Mouse (Mus musculus) cerebellum, adult 8-10 months (tissue): ENCODE data around the gene Nup93.
"Not testable (repeated sequence)": the region's sequence is repeated elsewhere in the genome, so short reads cannot be mapped to it uniquely, and the experiment has no call there.

ENCODE experiments used
- DNase-seq: peaks from one replicate; pipeline ENCODE4 v3.0.0; 2022

Gene Nup93

GRCm38 (mm10) chr8:94214252-94215173, at the start of gene Nup93:
Nup93 (plus strand) TSS chr8:94214564.
- DNase-seq, result peak; percentile 98

GRCm38 (mm10) chr8:94165772-94166171, 48.6 kb upstream of the Nup93 start:
- not testable (repeated sequence) for DNase-seq

DNA sequence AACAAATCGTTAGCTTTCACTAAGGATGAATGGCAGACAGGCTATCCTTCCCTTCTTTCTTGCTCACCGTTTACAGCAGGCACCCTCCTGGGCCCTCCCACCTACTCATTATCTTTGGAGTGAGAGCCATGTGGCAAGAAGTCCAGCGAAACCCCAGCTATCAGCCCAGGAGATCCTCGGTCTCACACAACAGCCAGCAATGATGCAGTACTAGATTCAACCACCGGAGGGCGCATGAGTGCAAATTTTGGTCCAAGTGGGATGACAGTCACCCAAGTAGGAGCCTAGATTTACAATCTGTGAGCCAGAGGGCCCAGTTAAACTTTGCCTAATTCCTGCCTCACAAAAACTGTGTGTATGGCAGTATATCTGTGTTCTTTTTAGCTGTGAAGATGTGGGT, 47.1 kb upstream of the Nup93 start:
- peak; percentile 93 for DNase-seq

DNA sequence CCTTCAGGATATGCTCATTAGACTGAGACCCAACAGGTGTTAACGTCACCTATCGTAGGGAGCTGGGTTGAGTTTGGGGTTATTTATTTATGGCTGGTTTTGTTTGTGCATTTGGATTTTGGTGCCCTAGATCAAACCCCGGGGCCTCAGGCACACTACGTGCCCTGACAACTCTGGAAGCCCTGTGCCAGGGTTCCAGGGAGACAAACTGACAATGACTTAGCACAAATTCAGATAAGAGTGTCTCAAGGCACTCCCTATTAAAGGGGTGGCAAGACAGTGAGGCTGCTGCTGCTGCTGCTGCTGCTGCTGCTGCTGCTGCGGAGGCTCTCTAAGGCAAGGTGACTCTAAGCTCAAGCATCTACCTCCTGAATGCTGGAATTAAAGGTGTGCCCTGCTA, 44.8 kb upstream of the Nup93 start:
- no peak for DNase-seq

GRCm38 (mm10) chr8:94171321-94171755, 43.0 kb upstream of the Nup93 start:
- no peak for DNase-seq

GRCm38 (mm10) chr8:94172075-94172808, 42.1 kb upstream of the Nup93 start, which contains the start of gene Mt2:
Mt2 (plus strand) TSS chr8:94172664.
- peak; percentile 35 for DNase-seq

DNA sequence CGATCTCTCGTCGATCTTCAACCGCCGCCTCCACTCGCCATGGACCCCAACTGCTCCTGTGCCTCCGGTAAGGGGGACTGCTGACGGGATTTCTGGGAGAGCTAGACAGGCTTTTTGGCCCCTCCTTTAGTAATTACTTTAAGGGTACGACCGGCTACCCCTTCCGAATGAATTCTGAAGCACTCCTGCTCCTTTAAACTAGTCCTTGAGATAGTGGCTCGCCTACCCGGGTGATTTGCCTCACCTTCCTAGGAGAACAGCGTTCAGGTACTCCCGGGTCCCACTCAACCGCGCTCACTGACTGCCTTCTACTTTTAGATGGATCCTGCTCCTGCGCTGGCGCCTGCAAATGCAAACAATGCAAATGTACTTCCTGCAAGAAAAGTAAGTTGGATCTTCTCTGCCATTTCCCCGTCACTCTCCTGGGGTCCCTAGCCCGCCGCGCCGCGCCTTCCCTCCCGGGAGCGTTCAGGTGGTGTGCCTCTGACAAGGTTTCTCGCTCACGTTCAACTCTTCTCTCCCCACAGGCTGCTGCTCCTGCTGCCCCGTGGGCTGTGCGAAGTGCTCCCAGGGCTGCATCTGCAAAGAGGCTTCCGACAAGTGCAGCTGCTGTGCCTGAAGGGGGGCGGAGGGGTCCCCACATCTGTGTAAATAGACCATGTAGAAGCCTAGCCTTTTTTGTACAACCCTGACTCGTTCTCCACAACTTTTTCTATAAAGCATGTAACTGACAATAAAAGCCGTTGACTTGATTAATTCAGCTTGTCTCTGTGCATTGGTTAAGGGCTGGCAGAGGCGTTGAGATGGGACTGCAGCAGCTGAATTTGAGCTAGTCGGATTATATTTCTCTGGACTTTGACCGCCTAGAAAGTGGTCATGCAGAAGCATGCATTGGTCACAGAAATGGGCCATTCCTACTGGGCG, 41.3 kb upstream of the Nup93 start:
- no peak for DNase-seq

DNA sequence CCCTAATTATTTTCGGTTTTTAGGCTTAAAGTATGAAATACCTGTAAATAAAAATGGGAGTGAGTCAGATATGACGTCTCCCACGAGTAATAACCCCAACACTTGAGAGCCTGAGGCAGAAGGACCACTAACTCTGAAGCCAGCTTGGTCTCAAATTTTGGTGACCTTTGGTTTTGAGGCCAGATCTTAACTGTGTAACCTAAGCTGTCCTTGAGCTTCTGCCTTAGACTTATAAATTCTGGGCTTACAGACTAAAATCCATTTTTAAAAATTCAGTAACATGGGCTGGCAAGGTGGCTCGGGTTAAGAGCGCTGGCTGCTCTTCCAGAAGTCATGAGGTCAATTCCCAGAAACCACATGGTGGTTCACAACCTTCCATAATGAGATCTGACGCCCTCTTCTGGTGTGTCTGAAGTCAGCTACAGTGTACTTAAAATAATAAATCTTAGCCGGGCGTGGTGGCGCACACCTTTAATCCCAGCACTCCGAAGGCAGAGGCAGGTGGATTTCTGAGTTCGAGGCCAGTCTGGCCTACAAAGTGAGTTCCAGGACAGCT, 40.4 kb upstream of the Nup93 start:
- no peak for DNase-seq

DNA sequence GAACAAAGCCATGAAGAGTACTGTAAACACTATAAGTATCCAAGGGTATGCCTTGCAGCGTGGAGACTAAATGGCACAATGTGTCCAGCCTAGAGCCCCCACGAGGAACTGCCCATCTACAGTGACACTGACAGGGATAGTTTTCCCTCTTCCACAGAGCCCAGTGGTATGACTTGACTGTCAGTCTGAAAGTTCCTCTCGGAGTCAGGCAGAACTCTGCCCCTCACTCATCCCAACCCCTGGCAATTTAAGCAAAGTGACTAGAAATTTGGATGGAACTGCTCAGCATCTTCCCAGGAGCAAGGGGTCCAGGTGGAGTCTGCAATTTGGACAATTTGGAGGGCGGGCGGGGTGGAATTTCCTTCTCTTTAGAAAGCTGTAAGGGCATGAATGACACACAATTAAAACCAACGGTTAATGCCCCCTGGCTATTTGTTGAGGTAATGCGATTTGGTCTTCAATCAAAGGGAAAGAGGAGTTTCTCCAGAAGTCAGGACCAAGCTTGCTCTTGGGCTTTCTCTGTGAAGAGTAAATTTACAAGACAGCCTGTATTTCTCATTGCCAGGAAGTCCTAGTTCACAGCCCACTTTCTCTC, 39.6 kb upstream of the Nup93 start:
- DNase-seq, result no peak

GRCm38 (mm10) chr8:94177716-94178390, 36.5 kb upstream of the Nup93 start:
- no peak for DNase-seq

DNA sequence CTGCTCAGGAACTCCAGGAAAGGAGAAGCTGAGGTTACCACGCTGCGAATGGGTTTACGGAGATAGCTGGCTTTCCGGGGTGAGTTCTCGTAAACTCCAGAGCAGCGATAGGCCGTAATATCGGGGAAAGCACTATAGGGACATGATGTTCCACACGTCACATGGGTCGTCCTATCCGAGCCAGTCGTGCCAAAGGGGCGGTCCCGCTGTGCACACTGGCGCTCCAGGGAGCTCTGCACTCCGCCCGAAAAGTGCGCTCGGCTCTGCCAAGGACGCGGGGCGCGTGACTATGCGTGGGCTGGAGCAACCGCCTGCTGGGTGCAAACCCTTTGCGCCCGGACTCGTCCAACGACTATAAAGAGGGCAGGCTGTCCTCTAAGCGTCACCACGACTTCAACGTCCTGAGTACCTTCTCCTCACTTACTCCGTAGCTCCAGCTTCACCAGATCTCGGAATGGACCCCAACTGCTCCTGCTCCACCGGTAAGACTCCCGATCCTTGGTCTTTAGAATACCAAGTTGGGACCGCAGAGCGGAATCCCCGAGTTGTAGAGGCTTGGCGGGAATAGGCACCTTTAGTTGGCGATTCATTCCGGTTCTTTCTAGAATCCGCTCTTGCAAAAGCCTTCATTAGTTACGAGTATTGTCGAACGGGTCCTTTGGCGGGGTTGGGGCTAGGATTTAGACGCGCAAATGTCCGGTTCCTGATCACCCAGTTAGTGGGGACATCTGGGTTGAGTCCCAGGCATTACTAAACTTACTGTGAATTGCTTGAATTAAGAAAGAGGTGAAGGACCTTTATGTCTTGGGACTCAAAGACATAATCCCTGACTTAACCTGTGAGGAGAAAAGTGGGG, 35.3 kb upstream of the Nup93 start, which contains the start of gene Mt1:
Gene Mt1, plus strand, starts transcription at position 226 of the 856 bp plus-strand sequence.
- DNase-seq, result peak; percentile 64

DNA sequence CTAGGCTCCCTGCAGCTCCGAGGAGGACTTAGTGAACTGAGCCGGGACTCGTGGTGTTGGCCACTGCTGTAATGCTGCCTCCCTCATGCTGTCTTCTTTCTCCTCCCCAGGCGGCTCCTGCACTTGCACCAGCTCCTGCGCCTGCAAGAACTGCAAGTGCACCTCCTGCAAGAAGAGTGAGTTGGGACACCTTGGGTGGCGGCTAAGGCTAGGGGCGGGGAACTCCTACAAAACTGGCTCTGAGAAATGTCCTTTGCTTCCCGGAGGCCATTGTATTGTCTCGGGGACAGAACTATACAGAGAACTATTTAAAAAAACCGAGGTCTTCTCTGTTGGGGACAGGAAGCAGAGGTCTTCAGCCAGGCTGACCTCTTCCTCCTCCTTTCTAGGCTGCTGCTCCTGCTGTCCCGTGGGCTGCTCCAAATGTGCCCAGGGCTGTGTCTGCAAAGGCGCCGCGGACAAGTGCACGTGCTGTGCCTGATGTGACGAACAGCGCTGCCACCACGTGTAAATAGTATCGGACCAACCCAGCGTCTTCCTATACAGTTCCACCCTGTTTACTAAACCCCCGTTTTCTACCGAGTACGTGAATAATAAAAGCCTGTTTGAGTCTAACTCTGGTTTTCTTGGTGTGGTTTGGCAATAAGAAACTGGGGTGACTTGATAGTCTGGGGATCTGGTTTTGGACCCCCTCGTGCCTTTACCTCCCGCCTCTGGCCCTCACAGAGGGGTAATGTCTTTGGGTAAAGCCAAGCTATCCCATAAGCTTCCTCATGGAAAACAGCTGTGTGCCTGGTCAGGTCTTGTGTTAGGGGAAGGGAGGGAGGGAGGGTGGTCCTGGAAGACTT, 34.4 kb upstream of the Nup93 start:
- no peak for DNase-seq

- no peak for DNase-seq
Observed at GRCm38 (mm10) chr8:94180561-94180908, 33.8 kb upstream of the Nup93 start.

DNA sequence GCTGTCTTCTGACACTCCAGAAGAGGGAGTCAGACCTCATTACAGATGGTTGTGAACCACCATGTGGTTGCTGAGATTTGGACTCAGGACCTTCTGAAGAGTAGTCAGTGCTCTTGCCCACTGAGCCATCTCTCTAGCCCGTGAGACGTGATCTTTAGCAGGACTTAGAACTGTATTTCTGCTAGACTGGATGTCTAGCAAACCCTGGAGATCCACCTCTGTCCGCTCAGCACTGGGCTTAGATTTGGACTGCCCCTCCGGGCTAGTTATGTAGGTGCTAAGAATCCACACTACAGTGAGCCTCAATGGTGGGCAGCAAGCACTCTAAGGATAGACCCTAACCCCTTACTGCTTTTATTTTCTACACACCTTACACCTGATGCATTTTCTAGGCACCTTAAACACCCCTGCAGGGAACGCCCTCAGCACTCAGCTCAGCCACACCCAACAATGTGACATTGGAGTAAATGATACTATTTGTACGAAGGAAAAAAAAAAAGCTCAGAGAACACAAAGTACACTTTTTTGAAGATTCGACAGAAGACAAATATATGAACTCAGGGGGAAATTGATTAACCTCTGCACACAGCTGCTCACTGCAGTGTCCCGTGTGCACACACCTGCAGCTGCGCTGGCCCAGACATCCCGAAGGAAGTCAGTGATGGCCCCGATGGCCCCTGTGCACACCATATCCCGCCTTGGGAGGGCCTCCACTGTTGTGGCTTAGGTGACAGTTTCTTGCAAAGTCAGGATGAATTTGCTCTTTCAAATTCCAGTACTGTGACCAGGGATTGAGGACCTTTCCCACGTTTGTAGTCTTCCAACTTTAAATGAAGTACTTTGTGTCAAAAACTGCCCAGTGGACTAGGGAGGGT, 32.1 kb upstream of the Nup93 start:
- DNase-seq, result no peak

DNA sequence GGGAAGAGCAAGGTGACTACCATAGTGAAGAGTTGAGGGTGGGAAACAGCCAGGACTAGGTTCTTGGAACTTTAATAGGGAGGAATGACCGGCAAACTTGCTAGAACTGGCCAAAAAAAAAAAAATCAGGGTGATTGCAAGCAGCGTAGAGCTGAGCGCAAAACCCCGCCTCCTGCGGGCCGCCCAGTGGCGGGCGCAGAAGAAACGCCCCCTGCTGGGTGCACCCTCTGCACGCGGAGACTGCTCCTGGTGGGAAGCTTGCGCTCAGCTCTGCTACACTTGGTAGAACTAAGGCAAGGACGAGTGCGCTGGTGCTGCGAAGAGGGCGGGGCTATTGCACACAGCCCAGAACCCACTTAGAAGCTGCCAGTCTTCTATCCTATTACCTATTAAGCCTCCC, 31.2 kb upstream of the Nup93 start:
- DNase-seq, result no peak

DNA sequence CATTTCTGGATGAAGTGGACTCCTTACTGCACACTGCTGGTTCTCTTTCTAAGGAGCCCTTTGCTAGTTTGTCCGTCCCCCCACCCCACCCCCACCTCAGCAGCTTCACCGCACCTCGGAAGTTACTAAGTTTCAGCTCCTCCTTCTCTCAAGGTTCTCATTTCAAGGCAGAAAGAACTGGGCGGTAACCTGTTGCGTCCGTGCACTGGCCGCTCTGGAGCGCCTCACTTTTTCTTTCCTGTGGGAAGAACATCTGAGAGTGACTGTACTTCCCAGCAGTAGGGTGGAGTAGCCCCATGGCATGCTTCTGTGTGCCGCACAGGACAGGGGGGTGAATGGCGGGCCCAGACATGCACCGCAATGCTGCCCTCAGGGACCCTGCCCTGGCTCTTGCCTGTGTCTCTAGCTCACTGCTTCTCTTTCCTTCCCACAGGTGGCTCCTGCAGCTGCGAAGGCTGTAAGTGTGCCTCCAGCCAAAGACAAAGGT, 30.0 kb upstream of the Nup93 start:
- no peak for DNase-seq

- no peak for DNase-seq
Observed at GRCm38 (mm10) chr8:94185791-94186190, 28.6 kb upstream of the Nup93 start.

DNA sequence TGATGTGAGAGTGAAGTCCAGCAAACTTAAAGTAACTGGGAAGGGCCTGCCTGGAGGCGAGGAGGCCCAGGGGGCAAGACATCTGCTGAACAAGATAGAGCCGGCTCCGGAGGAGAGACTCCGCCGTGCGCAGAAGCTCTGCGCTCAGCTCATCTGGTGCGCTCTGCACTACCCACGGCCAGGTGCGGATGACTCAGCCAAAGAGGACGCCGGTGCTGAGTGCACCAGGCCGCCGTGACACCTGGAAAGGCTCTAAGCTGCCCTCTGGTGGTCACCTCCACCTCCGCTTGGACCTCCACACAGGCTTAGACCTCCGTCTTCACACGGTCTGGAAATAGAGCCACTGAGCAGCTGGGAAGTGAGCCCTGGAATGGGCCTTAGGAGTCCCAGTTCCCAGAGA, 27.8 kb upstream of the Nup93 start:
- DNase-seq, result peak; percentile 76
